Mouse (Mus musculus) embryonic fibroblast, embryonic 13.5 days (primary cell): ENCODE data around the gene Hist1h2bj.
A peak's percentile ranks its signal among the peaks of the same experiment; 100 is the strongest.

Experiments
- CTCF ChIP-seq: IDR thresholded peaks from 2 replicates; pipeline ENCODE4 v1.5.1; 2011; ENCODE audit warnings: mild to moderate bottlenecking, control low read depth, low read length, moderate library complexity, borderline replicate concordance; ENCODE audit not compliant: insufficient read depth
- POLR2A ChIP-seq: IDR thresholded peaks from 2 replicates; pipeline ENCODE4 v1.6.1; 2011; ENCODE audit warnings: low read depth, mild to moderate bottlenecking, control low read depth, low read length, moderate library complexity

GRCm38 (mm10) chr13:22036149-22036956 is 6.7 kb upstream of the Hist1h2bj start:
- TF ChIP-seq CTCF (no peak), POLR2A (peak; percentile 45)
